Mouse (Mus musculus) erythroid progenitor cell, adult 5-6 weeks (primary cell): ENCODE results near the gene Olfr160. TPM values are rescaled to one million over a fixed set of nuclear protein-coding genes. Genes with fewer than 3 reads are reported as not detected.

Experiments
- ATAC-seq: replicated peaks from 2 replicates; pipeline ENCODE4 v1.8.0; 2016; ENCODE audit warnings: moderate number of reproducible peaks, mild to moderate bottlenecking, moderate TSS enrichment, inconsistent platforms; ENCODE audit not compliant: poor library complexity, low FRiP score, severe bottlenecking
- total RNA-seq, 2 experiments: library from RNA; stranded (forward) in 1 of 2; stranded (reverse) in 1 of 2; fragments of 150-400 nt in 1 of 2; fragments of 186-747, 209-891 nt in 1 of 2; gene quantifications; 2 replicates each; pipeline versions ENCODE4 v1.2.3 to v1.2.4; 2015 to 2017; ENCODE audit warnings: low replicate concordance in 2 of 2

Olfr160 gene
- not detected in 2 replicates for total RNA-seq (2015; ENCODE audit: low replicate concordance)
- not detected in 2 replicates for total RNA-seq (2017; ENCODE audit: low replicate concordance)

- no peak for ATAC-seq
These were observed at the start of gene Olfr160 for GRCm38 (mm10) chr9:37716150-37716549. TSS of gene Olfr160 (minus strand) at chr9:37716250.

GRCm38 (mm10) chr9:37762541-37762940, 46.5 kb upstream of the Olfr160 start:
- no peak for ATAC-seq

GRCm38 (mm10) chr9:37761728-37762127, 45.7 kb upstream of the Olfr160 start:
- no peak for ATAC-seq

- no peak for ATAC-seq
These were observed 36.0 kb upstream of the Olfr160 start for GRCm38 (mm10) chr9:37752006-37752405.

- no peak for ATAC-seq
These were observed 35.4 kb upstream of the Olfr160 start for GRCm38 (mm10) chr9:37751467-37751866.

- no peak for ATAC-seq
These were observed 34.4 kb upstream of the Olfr160 start for GRCm38 (mm10) chr9:37750319-37751075.

- ATAC-seq = no peak
These were observed 28.8 kb upstream of the Olfr160 start, which contains the start of gene Olfr874 for GRCm38 (mm10) chr9:37744806-37745205. TSS of gene Olfr874 (plus strand) at chr9:37745106.

GRCm38 (mm10) chr9:37734310-37734709, 18.3 kb upstream of the Olfr160 start:
- ATAC-seq = no peak

- no peak for ATAC-seq
These were observed 25.9 kb downstream of the Olfr160 start for GRCm38 (mm10) chr9:37689970-37690686.

- no peak for ATAC-seq
These were observed 28.1 kb downstream of the Olfr160 start for GRCm38 (mm10) chr9:37687941-37688303.

- no peak for ATAC-seq
These were observed 28.6 kb downstream of the Olfr160 start for GRCm38 (mm10) chr9:37687288-37687940.

- ATAC-seq = no peak
These were observed 34.9 kb downstream of the Olfr160 start for GRCm38 (mm10) chr9:37681123-37681522.

GRCm38 (mm10) chr9:37675287-37675686, 40.8 kb downstream of the Olfr160 start:
- ATAC-seq = no peak

GRCm38 (mm10) chr9:37670261-37670660, 45.8 kb downstream of the Olfr160 start:
- no peak for ATAC-seq

GRCm38 (mm10) chr9:37669678-37670077, 46.4 kb downstream of the Olfr160 start:
- no peak for ATAC-seq

GRCm38 (mm10) chr9:37669115-37669514, 46.9 kb downstream of the Olfr160 start, which contains the start of gene Panx3:
TSS of gene Panx3 (minus strand) at chr9:37669235.
- no peak for ATAC-seq

GRCm38 (mm10) chr9:37666045-37666444, 50.0 kb downstream of the Olfr160 start:
- no peak for ATAC-seq

- ATAC-seq = no peak
These were observed 51.4 kb downstream of the Olfr160 start for GRCm38 (mm10) chr9:37664604-37665003.

- ATAC-seq = no peak
These were observed 52.8 kb downstream of the Olfr160 start for GRCm38 (mm10) chr9:37663210-37663609.

- no peak for ATAC-seq
These were observed 56.6 kb downstream of the Olfr160 start for GRCm38 (mm10) chr9:37659413-37659812.
